Mouse (Mus musculus) stomach, embryonic 14.5 days (tissue): ENCODE measurements around the gene Nt5dc1. TPM values are rescaled to one million over a fixed set of nuclear protein-coding genes. Genes with fewer than 3 reads are reported as not detected.
"Not testable (repeated sequence)": the region's sequence is repeated elsewhere in the genome, so short reads cannot be mapped to it uniquely, and the experiment has no call there.

ENCODE experiments used
- ATAC-seq: fragments of 200-750 bp; cut with Nextera tagmentation; 2 replicates; pipeline ENCODE4 v1.8.0; 2017; ENCODE audit warnings: low read depth, moderate TSS enrichment; ENCODE audit not compliant: insufficient number of reproducible peaks, insufficient read depth, low FRiP score
- H3K27ac ChIP-seq: fragments of 300-500 bp; sonication (generic); 2 replicates; pipeline ENCODE4 v1.5.1; 2014; ENCODE audit warnings: mild to moderate bottlenecking, low read length, moderate library complexity, mixed read lengths
- H3K27me3 ChIP-seq: fragments of 300-500 bp; sonication (generic); 2 replicates; pipeline ENCODE4 v1.6.1; 2014; ENCODE audit warnings: low read length, control low read depth, mixed read lengths; ENCODE audit not compliant: control insufficient read depth, insufficient read depth
- H3K36me3 ChIP-seq: fragments of 300-500 bp; sonication (generic); 2 replicates; pipeline ENCODE4 v1.6.1; 2014; ENCODE audit warnings: mild to moderate bottlenecking, control low read depth, low read length, moderate library complexity, mixed read lengths; ENCODE audit not compliant: control insufficient read depth, insufficient read depth
- H3K4me1 ChIP-seq: fragments of 300-500 bp; sonication (generic); 2 replicates; pipeline ENCODE4 v1.6.1; 2014; ENCODE audit warnings: low read length, control low read depth, mixed read lengths; ENCODE audit not compliant: control insufficient read depth, insufficient read depth
- H3K4me2 ChIP-seq: fragments of 300-500 bp; sonication (generic); replicated peaks from 2 replicates; pipeline ENCODE4 v1.6.1; 2014; ENCODE audit warnings: low read depth, low read length, control low read depth
- H3K4me3 ChIP-seq: fragments of 300-500 bp; sonication (generic); 2 replicates; pipeline ENCODE4 v1.5.1; 2014; ENCODE audit warnings: low read depth, low read length, control low read depth
- H3K9ac ChIP-seq: fragments of 300-500 bp; sonication (generic); replicated peaks from 2 replicates; pipeline ENCODE4 v1.6.1; 2014; ENCODE audit warnings: low read depth, mild to moderate bottlenecking, control low read depth, low read length, moderate library complexity, mixed read lengths
- H3K9me3 ChIP-seq: fragments of 300-500 bp; sonication (generic); 2 replicates; pipeline ENCODE4 v1.6.1; 2016; ENCODE audit warnings: low read depth, low read length, control low read depth; ENCODE audit not compliant: control insufficient read depth
- WGBS: fragments of 180-500 bp; shearing (Covaris S2); extraction: QIAGEN DNeasy Blood & Tissue Kit; methylation state at CpG from one replicate; pipeline ENCODE4 v1.1.7; 2014; 5-methylcytosine and 5-hydroxymethylcytosine counted together
- polyA plus RNA-seq: library from polyadenylated mRNA; unstranded; fragments of >200 nt; fragmentation: Nextera tagmentation; extraction: Ambion mirVana; gene quantifications from 2 replicates; pipeline ENCODE4 v1.2.1, GENCODE M21; 2014

The Nt5dc1 gene
- 11.6 and 13.1 TPM in 2 replicates for polyA plus RNA-seq

DNA sequence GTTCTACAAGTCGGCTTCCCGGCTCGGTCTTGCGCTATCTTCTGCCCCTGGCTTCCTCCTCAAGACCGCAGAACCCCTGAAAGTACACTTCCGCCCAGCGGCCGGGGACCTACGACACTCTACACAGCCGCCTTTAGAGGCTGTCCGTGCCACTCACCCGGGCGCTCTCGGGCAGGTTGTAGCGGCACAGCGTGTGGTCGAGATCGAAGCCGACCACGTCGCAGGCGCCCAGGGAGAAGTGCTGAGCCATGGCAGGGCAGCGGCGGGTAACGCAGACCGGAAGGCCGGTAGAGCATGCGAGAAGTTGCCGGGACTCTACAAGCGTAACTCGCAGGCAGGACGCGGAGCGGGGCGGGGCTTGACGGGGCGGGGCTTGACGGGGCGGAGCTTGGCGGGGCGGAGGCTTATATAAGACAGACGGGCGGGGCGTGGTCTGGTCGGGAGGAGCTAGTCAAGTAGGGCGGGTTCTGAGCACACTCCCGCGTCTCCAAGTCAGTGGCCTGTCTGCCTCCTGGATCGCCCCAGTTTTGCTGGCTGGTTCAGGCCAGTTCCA is at the start of gene Nt5dc1:
Gene Nt5dc1, minus strand, starts transcription at position 349 of the 553 bp plus-strand sequence.
- peak; percentile 99 for ATAC-seq
- peak within 1 kb of the TSS; percentile 10; the same call in 1 of the 2 replicates for H3K27ac ChIP-seq
- H3K36me3 ChIP-seq, result no peaks in the 10 kb centered on the region

DNA sequence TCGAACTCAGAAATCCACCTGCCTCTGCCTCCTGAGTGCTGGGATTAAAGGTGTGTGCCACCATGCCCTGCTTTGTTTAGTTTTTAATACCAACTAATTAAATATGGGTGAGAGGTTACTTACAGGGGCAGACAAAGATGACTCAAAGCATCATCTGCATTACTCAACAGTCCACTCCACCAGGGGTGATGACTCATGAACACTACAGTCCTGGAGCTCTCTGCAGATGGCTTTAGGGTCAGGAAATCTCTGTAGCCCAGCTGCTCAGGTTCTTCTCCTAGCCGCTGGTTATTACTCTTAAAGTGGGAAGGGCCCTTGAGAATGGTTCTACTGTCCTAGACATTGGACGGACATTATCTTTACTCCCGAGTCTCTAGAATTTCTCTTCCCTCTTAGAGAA is 46.0 kb upstream of the Nt5dc1 start:
- ATAC-seq, result no peak
- Histone ChIP-seq H3K9me3 (no peaks in the 10 kb centered on the region), H3K9ac (no peak overlapping the region), H3K36me3 (no peaks in the 10 kb centered on the region), H3K27ac (no peak overlapping the region), H3K4me2 (no peak overlapping the region), H3K4me3 (no peak overlapping the region), H3K4me1 (no peaks in the 10 kb centered on the region), H3K27me3 (no peaks in the 10 kb centered on the region)
- WGBS, result 91% methylated on average over 4 of the region's 4 CpGs

More for the DNA sequence above, at the start of gene Nt5dc1:
- 1% methylated on average over 40 of the region's 49 CpGs for WGBS
- Histone ChIP-seq H3K9me3 (no peaks in the 10 kb centered on the region), H3K4me3 (peak within 1 kb of the TSS; percentile 79), H3K9ac (peak within 1 kb of the TSS; percentile 41), H3K27me3 (no peaks in the 10 kb centered on the region), H3K4me1 (no peaks in the 10 kb centered on the region; the same call in 1 of the 2 replicates), H3K4me2 (peak within 1 kb of the TSS; percentile 58)

DNA sequence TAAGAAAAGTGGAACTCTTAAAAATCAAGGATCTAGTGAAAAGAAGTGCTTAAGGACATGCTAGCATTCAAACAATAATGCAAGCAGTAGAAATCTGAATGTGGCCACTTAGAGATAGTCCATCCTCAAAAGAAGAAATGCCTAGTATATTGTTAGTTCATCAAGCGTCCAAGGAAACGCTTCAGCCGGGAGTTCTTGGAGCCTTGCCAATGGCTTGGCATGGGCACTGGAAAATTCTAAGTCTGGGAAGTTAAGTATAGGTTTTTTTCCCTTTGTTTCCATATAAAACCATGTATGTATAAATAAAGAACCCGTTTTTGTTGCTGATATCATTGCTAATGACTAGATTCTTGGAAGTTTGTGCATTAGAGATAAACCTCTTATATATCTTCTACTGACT is 43.1 kb upstream of the Nt5dc1 start:
- Histone ChIP-seq H3K4me2 (no peak overlapping the region), H3K27ac (no peak overlapping the region), H3K9ac (no peak overlapping the region), H3K27me3 (no peaks in the 10 kb centered on the region), H3K4me3 (no peak overlapping the region), H3K36me3 (no peaks in the 10 kb centered on the region), H3K9me3 (no peaks in the 10 kb centered on the region), H3K4me1 (no peaks in the 10 kb centered on the region)
- WGBS, result 49% methylated on average over 4 of the region's 4 CpGs
- ATAC-seq, result no peak

- Histone ChIP-seq H3K27ac (no peak overlapping the region), H3K4me3 (no peak overlapping the region), H3K9me3 (no peaks in the 10 kb centered on the region), H3K27me3 (no peaks in the 10 kb centered on the region), H3K9ac (no peak overlapping the region), H3K4me2 (no peak overlapping the region), H3K4me1 (no peaks in the 10 kb centered on the region), H3K36me3 (no peaks in the 10 kb centered on the region)
- no peak for ATAC-seq
- 72% methylated on average over 1 of the region's 1 CpGs for WGBS
Measured at GRCm38 (mm10) chr10:34449469-34449868, 31.1 kb upstream of the Nt5dc1 start.

GRCm38 (mm10) chr10:34434191-34434590 is 15.8 kb upstream of the Nt5dc1 start:
- H3K4me1 ChIP-seq, ATAC-seq, H3K9me3 ChIP-seq, H3K4me2 ChIP-seq, H3K27me3 ChIP-seq, H3K4me3 ChIP-seq, H3K36me3 ChIP-seq, H3K9ac ChIP-seq, H3K27ac ChIP-seq: not testable (repeated sequence)
- WGBS, result 89% methylated on average over 6 of the region's 14 CpGs

- ATAC-seq, result no peak
- Histone ChIP-seq H3K27me3 (no peaks in the 10 kb centered on the region), H3K9me3 (no peaks in the 10 kb centered on the region), H3K4me3 (no peak overlapping the region), H3K9ac (no peak overlapping the region), H3K4me2 (no peak overlapping the region), H3K27ac (no peak overlapping the region), H3K36me3 (no peaks in the 10 kb centered on the region), H3K4me1 (no peaks in the 10 kb centered on the region)
Measured at GRCm38 (mm10) chr10:34431783-34432182, 13.4 kb upstream of the Nt5dc1 start.

GRCm38 (mm10) chr10:34418794-34419193 is 442 bp upstream of the Nt5dc1 start:
- not testable (repeated sequence) for H3K9ac ChIP-seq, H3K27me3 ChIP-seq, H3K9me3 ChIP-seq, H3K27ac ChIP-seq, H3K36me3 ChIP-seq, H3K4me1 ChIP-seq
- whole genome bisulfite sequencing, result 66% methylated on average over 4 of the region's 4 CpGs
- H3K4me2 ChIP-seq, result peak overlapping the region; percentile 58
- ATAC-seq, result 0 out of 2 replicates have a peak, but pooled peaks have one; percentile 2
- H3K4me3 ChIP-seq, result peak overlapping the region; percentile 79

GRCm38 (mm10) chr10:34399267-34399666 is 19.1 kb downstream of the Nt5dc1 start:
- Histone ChIP-seq H3K4me3 (no peak overlapping the region), H3K9me3 (no peaks in the 10 kb centered on the region), H3K36me3 (peaks cover 8% of the 10 kb centered on the region; the same call in 1 of the 2 replicates), H3K4me2 (no peak overlapping the region), H3K27ac (no peak overlapping the region), H3K9ac (no peak overlapping the region), H3K4me1 (no peaks in the 10 kb centered on the region), H3K27me3 (no peaks in the 10 kb centered on the region)
- ATAC-seq, result no peak

DNA sequence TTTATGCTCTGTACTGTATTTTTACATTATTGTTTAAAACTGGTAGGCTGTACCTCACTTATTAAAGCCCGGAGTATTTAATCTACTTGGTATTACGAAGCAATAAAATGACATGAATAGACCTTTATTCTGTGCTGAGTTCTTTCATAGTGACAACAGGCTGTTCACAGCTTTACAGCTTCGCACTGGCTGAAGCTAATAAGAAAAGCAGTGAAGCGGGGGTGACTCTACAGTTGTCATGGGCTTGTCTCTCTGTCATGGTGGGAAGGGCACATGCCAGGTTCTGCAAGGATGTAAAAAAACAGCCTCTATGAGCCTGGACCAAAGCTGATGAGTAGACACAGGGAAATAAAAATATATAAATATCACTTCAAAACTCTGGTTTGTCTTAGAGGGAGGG is 21.4 kb downstream of the Nt5dc1 start:
- H3K4me1 ChIP-seq, result no peaks in the 10 kb centered on the region
- 0 out of 2 replicates have a peak, but pooled peaks cover 4% of the 10 kb centered on the region for H3K36me3 ChIP-seq
- no peaks in the 10 kb centered on the region for H3K9me3 ChIP-seq
- no peak for ATAC-seq
- WGBS, result 89% methylated on average over 4 of the region's 4 CpGs
- no peak overlapping the region for H3K4me3 ChIP-seq
- H3K9ac ChIP-seq, result no peak overlapping the region
- no peak overlapping the region for H3K27ac ChIP-seq
- no peaks in the 10 kb centered on the region for H3K27me3 ChIP-seq
- no peak overlapping the region for H3K4me2 ChIP-seq
